10 mouse cellular contexts compared by ENCODE assay signal in the genomic region with DNA sequence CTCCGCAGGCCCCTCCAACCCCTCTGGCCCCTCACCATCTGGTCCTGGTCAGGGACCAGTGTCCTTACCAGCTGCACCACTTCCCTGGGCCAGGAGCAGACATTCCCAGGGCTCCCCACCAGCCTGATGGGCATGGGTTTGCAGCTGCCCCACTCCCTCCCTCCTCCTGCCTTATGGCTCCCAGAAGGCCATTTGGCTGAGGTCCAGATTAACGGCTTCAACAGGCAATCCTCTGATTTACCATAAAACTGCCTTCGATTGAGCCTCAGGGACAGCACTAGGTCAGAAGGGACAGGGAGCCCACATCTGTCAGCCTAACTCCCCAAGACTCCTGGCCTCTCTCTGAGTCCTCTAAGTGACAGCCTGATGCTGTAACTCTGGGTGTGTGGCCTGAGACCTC.
A peak's percentile ranks its signal among the peaks of the same experiment; 100 is the strongest.
DNase-seq lines count a peak whose midpoint lies in the region; ATAC-seq and TF ChIP-seq lines count a peak whose summit lies in the region.
"Had no signal": no experiment of that assay in that cellular context is flagged by ENCODE, and none has a peak within 500 bp of the region (broad histone marks: within the 10 kb centered on the region; RNA-seq: fewer than 3 reads in every experiment).

No protein-coding gene starts in this region.

- ATAC-seq in intestine, embryonic 15.5 days: peak; percentile 58
- no peak for ATAC-seq in intestine, postnatal 0 days
- peak; percentile 66 for ATAC-seq in hindbrain, embryonic 13.5 days (ENCODE audit: low FRiP score)
- peak; percentile 74 for ATAC-seq in neural tube, embryonic 11.5 days (ENCODE audit: insufficient read depth, low FRiP score, low TSS enrichment)

- no peaks in the 10 kb centered on the region for H3K36me3 ChIP-seq in intestine, embryonic 15.5 days
- no peaks in the 10 kb centered on the region for H3K36me3 ChIP-seq in intestine, postnatal 0 days (ENCODE audit: control insufficient read depth, insufficient read depth)
- H3K36me3 ChIP-seq in embryonic facial prominence, embryonic 10.5 days (replicated peaks): no peaks in the 10 kb centered on the region
- no peaks in the 10 kb centered on the region for H3K36me3 ChIP-seq in hindbrain, embryonic 13.5 days
- no peaks in the 10 kb centered on the region for H3K36me3 ChIP-seq in neural tube, embryonic 11.5 days (ENCODE audit: control insufficient read depth, insufficient read depth, low read length)

- no peak overlapping the region for H3K4me3 ChIP-seq in intestine, embryonic 15.5 days (replicated peaks)
- H3K4me3 ChIP-seq in intestine, postnatal 0 days (ENCODE audit: low read depth, low read length): no peak overlapping the region
- no peak overlapping the region for H3K4me3 ChIP-seq in embryonic facial prominence, embryonic 10.5 days
- H3K4me3 ChIP-seq in hindbrain, embryonic 13.5 days: no peak overlapping the region
- no peak overlapping the region for H3K4me3 ChIP-seq in neural tube, embryonic 11.5 days (ENCODE audit: low read depth, low read length)

- 25% methylated on average over 3 of the region's 3 CpGs for WGBS in intestine, embryonic 15.5 days
- 25% methylated on average over 3 of the region's 3 CpGs for WGBS in intestine, postnatal 0 days
- 49% methylated on average over 3 of the region's 3 CpGs for WGBS in embryonic facial prominence, embryonic 10.5 days
- 8% methylated on average over 3 of the region's 3 CpGs for WGBS in hindbrain, embryonic 13.5 days
- 16% methylated on average over 3 of the region's 3 CpGs for WGBS in neural tube, embryonic 11.5 days

- no peaks in the 10 kb centered on the region for H3K27me3 ChIP-seq in intestine, embryonic 15.5 days (replicated peaks)
- H3K27me3 ChIP-seq in intestine, postnatal 0 days (replicated peaks; ENCODE audit: control insufficient read depth, insufficient read depth, low read length): no peaks in the 10 kb centered on the region
- peaks cover 6% of the 10 kb centered on the region for H3K27me3 ChIP-seq in embryonic facial prominence, embryonic 10.5 days (replicated peaks; ENCODE audit: low read depth, poor library complexity, severe bottlenecking)
- peaks cover 37% of the 10 kb centered on the region for H3K27me3 ChIP-seq in hindbrain, embryonic 13.5 days
- no peaks in the 10 kb centered on the region for H3K27me3 ChIP-seq in neural tube, embryonic 11.5 days (ENCODE audit: control insufficient read depth, insufficient read depth, low read length)

- peaks cover 19% of the 10 kb centered on the region for H3K4me1 ChIP-seq in intestine, embryonic 15.5 days (replicated peaks)
- H3K4me1 ChIP-seq in intestine, postnatal 0 days (replicated peaks; ENCODE audit: control insufficient read depth, insufficient read depth, low read length): no peaks in the 10 kb centered on the region
- H3K4me1 ChIP-seq in embryonic facial prominence, embryonic 10.5 days: peaks cover 39% of the 10 kb centered on the region
- H3K4me1 ChIP-seq in hindbrain, embryonic 13.5 days (replicated peaks): peaks cover 23% of the 10 kb centered on the region
- H3K4me1 ChIP-seq in neural tube, embryonic 11.5 days (ENCODE audit: control insufficient read depth, insufficient read depth, low read length): peaks cover 19% of the 10 kb centered on the region

- no peak overlapping the region for H3K4me2 ChIP-seq in intestine, embryonic 15.5 days (replicated peaks)
- no peak overlapping the region for H3K4me2 ChIP-seq in intestine, postnatal 0 days (replicated peaks; ENCODE audit: low read depth)
- no peak overlapping the region for H3K4me2 ChIP-seq in hindbrain, embryonic 13.5 days
- no peak overlapping the region for H3K4me2 ChIP-seq in neural tube, embryonic 11.5 days (ENCODE audit: low read depth)

- 0 out of 2 replicates have a peak overlapping the region, but pooled peaks have one; percentile 17 for H3K27ac ChIP-seq in intestine, embryonic 15.5 days
- H3K27ac ChIP-seq in intestine, postnatal 0 days (ENCODE audit: low read depth, low read length): no peak overlapping the region
- peak overlapping the region; percentile 62; the same call in 1 of the 2 replicates for H3K27ac ChIP-seq in embryonic facial prominence, embryonic 10.5 days (replicated peaks)
- H3K27ac ChIP-seq in hindbrain, embryonic 13.5 days: 0 out of 2 replicates have a peak overlapping the region, but pooled peaks have one; percentile 67
- H3K27ac ChIP-seq in neural tube, embryonic 11.5 days (ENCODE audit: low read depth, low read length): peak overlapping the region; percentile 58; the same call in 1 of the 2 replicates

- intact Hi-C loops in left cerebral cortex, postnatal 14 days (cut with DNase I): no loop called here
- intact Hi-C loops in heart, postnatal 10 days (cut with DNase I): no loop called here

- peak; percentile 48 for DNase-seq in embryonic facial prominence, embryonic 10.5 days (ENCODE audit: low spot score)
- DNase-seq in neural tube, embryonic 11.5 days (ENCODE audit: low spot score): peak; percentile 79
- no peak for DNase-seq in left cerebral cortex, postnatal 14 days (ENCODE audit: low spot score in 2 of 2)
- no peak for DNase-seq in spleen, adult 12 weeks (ENCODE audit: low spot score)
- no peak for DNase-seq in heart, postnatal 10 days
- DNase-seq: cerebellum, adult 8-10 months; heart, adult 18-20 months had no signal

- no peak for TF ChIP-seq CTCF in intestine, postnatal 0 days (IDR thresholded peaks at IDR 0.05; ENCODE audit: low read depth)

- no peak overlapping the region for H3K9ac ChIP-seq in intestine, embryonic 15.5 days
- no peak overlapping the region for H3K9ac ChIP-seq in intestine, postnatal 0 days (ENCODE audit: low read depth, low read length)
- no peak overlapping the region for H3K9ac ChIP-seq in hindbrain, embryonic 13.5 days
- H3K9ac ChIP-seq in neural tube, embryonic 11.5 days (ENCODE audit: low read length): no peak overlapping the region

- H3K9me3 ChIP-seq in intestine, embryonic 15.5 days: no peaks in the 10 kb centered on the region
- no peaks in the 10 kb centered on the region for H3K9me3 ChIP-seq in intestine, postnatal 0 days (ENCODE audit: control insufficient read depth)
- no peaks in the 10 kb centered on the region for H3K9me3 ChIP-seq in embryonic facial prominence, embryonic 10.5 days
- no peaks in the 10 kb centered on the region for H3K9me3 ChIP-seq in hindbrain, embryonic 13.5 days
- H3K9me3 ChIP-seq in neural tube, embryonic 11.5 days (ENCODE audit: control insufficient read depth, low read length): no peaks in the 10 kb centered on the region

Comparison
In these comparisons a context has a peak if more than half of its experiments do, and no peak if none do; other contexts are left out.
1. DNase-seq: peak in embryonic facial prominence, embryonic 10.5 days (single experiment) and neural tube, embryonic 11.5 days (single experiment); none in left cerebral cortex, postnatal 14 days (0 of 2), spleen, adult 12 weeks (single experiment) and heart, postnatal 10 days (0 of 2).